Mouse (Mus musculus) embryo, embryonic 10.5 days (tissue): Measurements from ENCODE around the gene Irf9.

Experiments
- DNase-seq: peaks from one replicate; pipeline ENCODE4 v3.0.0-alpha.2; 2015; ENCODE audit warnings: low spot score

Irf9 gene

GRCm38 (mm10) chr14:55581981-55582681, 21.2 kb upstream of the Irf9 start:
- no peak for DNase-seq

GRCm38 (mm10) chr14:55584303-55584701, 19.1 kb upstream of the Irf9 start:
- no peak for DNase-seq

- peak; percentile 80 for DNase-seq
These were observed 18.4 kb upstream of the Irf9 start, which contains the start of gene Emc9 for GRCm38 (mm10) chr14:55584702-55585565. Gene Emc9, minus strand, starts transcription at chr14:55585302.

- no peak for DNase-seq
These were observed 17.8 kb upstream of the Irf9 start for GRCm38 (mm10) chr14:55585566-55585960.

- DNase-seq = no peak
These were observed 17.2 kb upstream of the Irf9 start for GRCm38 (mm10) chr14:55586149-55586548.

GRCm38 (mm10) chr14:55589271-55589670, 14.1 kb upstream of the Irf9 start:
- DNase-seq = no peak

- DNase-seq = no peak
These were observed 13.5 kb upstream of the Irf9 start for GRCm38 (mm10) chr14:55589771-55590448.

GRCm38 (mm10) chr14:55590748-55591330, 12.5 kb upstream of the Irf9 start, which contains the start of gene Psme2:
Gene Psme2, minus strand, starts transcription at chr14:55591113.
- peak; percentile 98 for DNase-seq

- DNase-seq = peak; percentile 97
These were observed 12.0 kb upstream of the Irf9 start, which contains the start of gene Rnf31 for GRCm38 (mm10) chr14:55591331-55591891. Gene Rnf31, plus strand, starts transcription at chr14:55591708.

GRCm38 (mm10) chr14:55592226-55592625, 11.1 kb upstream of the Irf9 start:
- DNase-seq = no peak

- DNase-seq = no peak
These were observed 7.2 kb upstream of the Irf9 start for GRCm38 (mm10) chr14:55596036-55596690.

GRCm38 (mm10) chr14:55598521-55599390, 4.6 kb upstream of the Irf9 start:
- DNase-seq = no peak

- DNase-seq = peak; percentile 89
These were observed 534 bp downstream of the Irf9 start for GRCm38 (mm10) chr14:55603633-55604576.

- DNase-seq = no peak
These were observed 1.5 kb downstream of the Irf9 start for GRCm38 (mm10) chr14:55604823-55605222.

- DNase-seq = no peak
These were observed 2.5 kb downstream of the Irf9 start for GRCm38 (mm10) chr14:55605743-55606459.

- no peak for DNase-seq
These were observed 5.0 kb downstream of the Irf9 start for GRCm38 (mm10) chr14:55608339-55608738.

- DNase-seq = no peak
These were observed 10.0 kb downstream of the Irf9 start for GRCm38 (mm10) chr14:55613346-55613745.

- DNase-seq = no peak
These were observed 11.3 kb downstream of the Irf9 start for GRCm38 (mm10) chr14:55614565-55615178.
